Mouse (Mus musculus): ENCODE measurements around the gene Mxd4.

Gene Mxd4

GRCm38 (mm10) chr5:34174550-34175402 is 12.7 kb downstream of the Mxd4 start:
- in situ Hi-C loops (cut with MboI; ENCODE audit: low sequenced_read_pairs): no loop called here

- in situ Hi-C loops (cut with MboI; ENCODE audit: low sequenced_read_pairs): no loop called here
Observed at GRCm38 (mm10) chr5:34174021-34174420, 13.5 kb downstream of the Mxd4 start.

GRCm38 (mm10) chr5:34170726-34171125 is 16.8 kb downstream of the Mxd4 start:
- in situ Hi-C loops (cut with MboI; ENCODE audit: low sequenced_read_pairs): no loop called here

GRCm38 (mm10) chr5:34169954-34170353 is 17.6 kb downstream of the Mxd4 start:
- in situ Hi-C loops (cut with MboI; ENCODE audit: low sequenced_read_pairs): no loop called here

GRCm38 (mm10) chr5:34168950-34169891 is 18.3 kb downstream of the Mxd4 start, which contains the start of the genes Poln and Haus3:
Gene Poln (minus strand): TSS chr5:34169448.
Gene Haus3 (minus strand): TSS chr5:34169527.
- in situ Hi-C loops (cut with MboI; ENCODE audit: low sequenced_read_pairs): no loop called here

GRCm38 (mm10) chr5:34167857-34168256 is 19.7 kb downstream of the Mxd4 start:
- in situ Hi-C loops (cut with MboI; ENCODE audit: low sequenced_read_pairs): no loop called here

GRCm38 (mm10) chr5:34165793-34166192 is 21.7 kb downstream of the Mxd4 start:
- in situ Hi-C loops (cut with MboI; ENCODE audit: low sequenced_read_pairs): no loop called here

- in situ Hi-C loops (cut with MboI; ENCODE audit: low sequenced_read_pairs): no loop called here
Observed at GRCm38 (mm10) chr5:34148476-34148875, 39.0 kb downstream of the Mxd4 start.

- in situ Hi-C loops (cut with MboI; ENCODE audit: low sequenced_read_pairs): no loop called here
Observed at GRCm38 (mm10) chr5:34147554-34147953, 40.0 kb downstream of the Mxd4 start.

GRCm38 (mm10) chr5:34139751-34140150 is 47.8 kb downstream of the Mxd4 start:
- in situ Hi-C loops (cut with MboI; ENCODE audit: low sequenced_read_pairs): no loop called here

GRCm38 (mm10) chr5:34132731-34133130 is 54.8 kb downstream of the Mxd4 start:
- in situ Hi-C loops (cut with MboI; ENCODE audit: low sequenced_read_pairs): no loop called here

- in situ Hi-C loops (cut with MboI; ENCODE audit: low sequenced_read_pairs): no loop called here
Observed at GRCm38 (mm10) chr5:34124131-34124530, 63.4 kb downstream of the Mxd4 start.

Data from CH12F3 (cell line).